Mouse (Mus musculus) liver, embryonic 14.5 days (tissue): ENCODE data around the gene Unk. TPM values are rescaled to one million over a fixed set of nuclear protein-coding genes. Genes with fewer than 3 reads are reported as not detected.

Experiments
- ATAC-seq: fragments of 200-750 bp; cut with Nextera tagmentation; 2 replicates; pipeline ENCODE4 v1.8.0; 2017; ENCODE audit warnings: moderate number of reproducible peaks, mild to moderate bottlenecking, moderate library complexity; ENCODE audit not compliant: insufficient read depth
- DNase-seq, 3 experiments: peaks; one replicate each; pipeline ENCODE4 v3.0.0-alpha.2; 2012 to 2013; ENCODE audit warnings: low read depth in 3 of 3, low spot score in 3 of 3
- H3K27ac ChIP-seq: fragments of 300-500 bp; sonication (generic); 2 replicates; pipeline ENCODE4 v1.5.1; 2014; ENCODE audit warnings: moderate library complexity, mild to moderate bottlenecking, control low read depth, inconsistent platforms
- H3K27me3 ChIP-seq: fragments of 300-500 bp; sonication (generic); 2 replicates; pipeline ENCODE4 v1.6.1; 2014; ENCODE audit warnings: mild to moderate bottlenecking, low read length, moderate library complexity; ENCODE audit not compliant: control insufficient read depth, insufficient read depth
- H3K36me3 ChIP-seq: fragments of 300-500 bp; sonication (generic); replicated peaks from 2 replicates; pipeline ENCODE4 v1.6.1; 2014; ENCODE audit warnings: low read depth; ENCODE audit not compliant: control insufficient read depth, insufficient read depth
- H3K4me1 ChIP-seq, 2 experiments: fragments of 200-500 bp in 1 of 2; fragments of 300-500 bp in 1 of 2; sonication (generic) in 1 of 2; replicated peaks; 2 replicates each; pipeline ENCODE4 v1.6.1; 2012 to 2014; ENCODE audit warnings: antibody characterized with exemption in 1 of 2, inconsistent platforms in 1 of 2, low read length in 1 of 2; ENCODE audit not compliant: control insufficient read depth in 2 of 2, insufficient read depth in 2 of 2
- H3K4me2 ChIP-seq: fragments of 300-500 bp; sonication (generic); 2 replicates; pipeline ENCODE4 v1.6.1; 2014; ENCODE audit warnings: low read depth, mild to moderate bottlenecking, control low read depth, moderate library complexity
- H3K4me3 ChIP-seq, 2 experiments: fragments of 200-500 bp in 1 of 2; fragments of 300-500 bp in 1 of 2; sonication (generic) in 1 of 2; 2 replicates each; pipeline ENCODE4 v1.5.1; 2012 to 2014; ENCODE audit warnings: low read depth in 2 of 2, low read length in 2 of 2, mild to moderate bottlenecking in 2 of 2, control low read depth in 1 of 2, inconsistent platforms in 1 of 2, moderate library complexity in 1 of 2; ENCODE audit not compliant: insufficient read depth in 1 of 2
- H3K9ac ChIP-seq: fragments of 300-500 bp; sonication (generic); replicated peaks from 2 replicates; pipeline ENCODE4 v1.6.1; 2014; ENCODE audit warnings: mild to moderate bottlenecking, control low read depth, moderate library complexity
- H3K9me3 ChIP-seq: fragments of 300-500 bp; sonication (generic); 2 replicates; pipeline ENCODE4 v1.6.1; 2016; ENCODE audit warnings: low read length, mixed read lengths; ENCODE audit not compliant: control insufficient read depth
- CTCF ChIP-seq: IDR thresholded peaks from 2 replicates; pipeline ENCODE4 v1.5.1; 2016; ENCODE audit warnings: antibody characterized with exemption, low read depth, control low read depth
- EP300 ChIP-seq: IDR thresholded peaks from 2 replicates; pipeline ENCODE4 v1.6.1; 2016; ENCODE audit warnings: antibody characterized with exemption, low read depth
- WGBS: fragments of 180-500 bp; shearing (Covaris S2); extraction: QIAGEN DNeasy Blood & Tissue Kit; methylation state at CpG from one replicate; pipeline ENCODE4 v1.1.7; 2014; ENCODE audit not compliant: insufficient replicate concordance; 5-methylcytosine and 5-hydroxymethylcytosine counted together
- polyA plus RNA-seq, 2 experiments: library from polyadenylated mRNA; depleted of rRNA in 1 of 2; stranded (reverse) in 1 of 2; unstranded in 1 of 2; fragments of >200 nt; fragmentation: Nextera tagmentation in 1 of 2; extraction: Ambion mirVana in 1 of 2; gene quantifications; 2 replicates each; pipeline versions ENCODE4 v1.2.1 to v1.2.3; 2012 to 2014

The Unk gene
- polyA plus RNA-seq, 2 experiments, result 6.4 to 12.1 TPM

DNA sequence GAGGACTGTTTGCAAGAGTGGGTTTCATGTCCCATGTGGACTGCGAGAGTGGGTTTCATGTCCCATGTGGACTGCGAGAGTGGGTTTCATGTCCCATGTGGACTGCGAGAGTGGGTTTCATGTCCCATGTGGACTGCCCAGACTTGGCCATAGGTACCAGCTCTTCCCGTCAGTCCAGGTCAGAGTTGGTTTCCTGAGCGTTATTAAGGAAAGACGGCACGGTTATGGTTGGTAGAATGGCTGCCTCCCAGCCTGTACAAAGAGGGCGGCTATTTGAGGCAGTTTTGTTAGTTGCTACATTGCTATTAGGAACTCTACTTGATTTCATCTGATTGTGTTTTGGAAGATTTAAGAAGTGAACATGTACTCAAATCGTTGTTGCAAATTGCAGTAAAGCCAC lies 7.7 kb downstream of the Unk start:
- H3K36me3 ChIP-seq, result peaks cover 24% of the 10 kb centered on the region
- H3K27ac ChIP-seq, result no peak overlapping the region
- WGBS, result 84% methylated on average over 9 of the region's 9 CpGs
- H3K9me3 ChIP-seq, result no peaks in the 10 kb centered on the region
- TF ChIP-seq EP300, result no peak
- no peak for TF ChIP-seq CTCF
- ATAC-seq (no peak), DNase-seq (no peak)
- no peak overlapping the region for H3K9ac ChIP-seq
- no peak overlapping the region for H3K4me3 ChIP-seq
- peaks cover 0 to under 1% of the 10 kb centered on the region in 2 experiments; a peak in 1 of 4 replicates for H3K4me1 ChIP-seq
- H3K27me3 ChIP-seq, result no peaks in the 10 kb centered on the region
- H3K4me2 ChIP-seq, result no peak overlapping the region

DNA sequence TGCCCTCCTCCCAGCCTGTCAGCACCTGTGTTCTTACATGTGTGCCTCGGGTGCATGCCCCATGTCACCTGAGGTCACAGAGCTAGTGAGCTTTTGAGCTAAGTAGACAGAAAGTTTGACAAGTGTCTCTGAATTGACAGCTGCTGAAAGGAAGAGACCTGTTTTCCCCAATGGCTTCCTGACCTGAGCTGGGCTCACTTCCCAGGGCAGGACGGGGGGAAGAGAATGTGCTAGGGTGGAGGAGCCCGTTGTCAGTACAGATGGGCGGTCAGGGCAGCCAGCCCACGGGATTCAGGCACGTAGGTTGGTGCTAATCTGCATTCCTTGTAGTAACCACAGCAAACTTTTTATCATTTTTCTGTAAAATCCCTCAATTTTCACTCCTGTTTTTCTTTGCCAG lies 10.5 kb downstream of the Unk start:
- H3K27ac ChIP-seq, result no peak overlapping the region
- H3K4me3 ChIP-seq, result no peak overlapping the region
- no peak overlapping the region for H3K4me2 ChIP-seq
- H3K27me3 ChIP-seq, result no peaks in the 10 kb centered on the region
- TF ChIP-seq CTCF, result no peak
- no peak for TF ChIP-seq EP300
- no peak overlapping the region for H3K9ac ChIP-seq
- ATAC-seq (no peak), DNase-seq (no peak)
- no peaks in the 10 kb centered on the region for H3K9me3 ChIP-seq
- 0 out of 4 replicates have a peak, but pooled peaks cover 0 to 2% of the 10 kb centered on the region in 2 experiments for H3K4me1 ChIP-seq
- peaks cover 27% of the 10 kb centered on the region for H3K36me3 ChIP-seq
- WGBS, result 83% methylated on average over 6 of the region's 6 CpGs

DNA sequence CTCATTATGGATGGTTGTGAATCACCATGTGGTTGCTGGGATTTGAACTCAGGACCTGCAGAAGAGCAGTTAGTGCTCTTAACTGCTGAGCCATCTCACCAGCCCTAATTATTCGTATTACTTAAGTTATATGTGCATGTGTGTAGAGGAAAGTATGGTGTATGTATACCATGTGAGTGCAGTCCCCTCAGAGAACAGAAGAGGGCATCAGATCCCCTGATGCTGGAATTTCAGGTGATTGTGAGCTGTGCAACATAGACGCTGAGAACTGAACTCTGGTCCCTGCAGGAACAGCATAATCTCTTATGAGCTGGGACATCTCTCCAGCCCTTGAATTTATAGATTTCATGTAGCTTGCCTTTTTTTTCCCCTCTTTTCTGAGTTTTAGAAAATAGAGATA lies 11.7 kb downstream of the Unk start:
- ATAC-seq (no peak), DNase-seq (no peak)
- H3K4me2 ChIP-seq, result no peak overlapping the region
- WGBS, result 90% methylated on average over 2 of the region's 2 CpGs
- H3K36me3 ChIP-seq, result peaks cover 32% of the 10 kb centered on the region
- H3K27me3 ChIP-seq, result no peaks in the 10 kb centered on the region
- 0 out of 4 replicates have a peak, but pooled peaks cover 0 to 2% of the 10 kb centered on the region in 2 experiments for H3K4me1 ChIP-seq
- H3K4me3 ChIP-seq, result no peak overlapping the region
- no peak overlapping the region for H3K9ac ChIP-seq
- no peak overlapping the region for H3K27ac ChIP-seq
- H3K9me3 ChIP-seq, result no peaks in the 10 kb centered on the region
- TF ChIP-seq CTCF (peak; percentile 13; the same call in 1 of the 2 replicates), EP300 (no peak)

DNA sequence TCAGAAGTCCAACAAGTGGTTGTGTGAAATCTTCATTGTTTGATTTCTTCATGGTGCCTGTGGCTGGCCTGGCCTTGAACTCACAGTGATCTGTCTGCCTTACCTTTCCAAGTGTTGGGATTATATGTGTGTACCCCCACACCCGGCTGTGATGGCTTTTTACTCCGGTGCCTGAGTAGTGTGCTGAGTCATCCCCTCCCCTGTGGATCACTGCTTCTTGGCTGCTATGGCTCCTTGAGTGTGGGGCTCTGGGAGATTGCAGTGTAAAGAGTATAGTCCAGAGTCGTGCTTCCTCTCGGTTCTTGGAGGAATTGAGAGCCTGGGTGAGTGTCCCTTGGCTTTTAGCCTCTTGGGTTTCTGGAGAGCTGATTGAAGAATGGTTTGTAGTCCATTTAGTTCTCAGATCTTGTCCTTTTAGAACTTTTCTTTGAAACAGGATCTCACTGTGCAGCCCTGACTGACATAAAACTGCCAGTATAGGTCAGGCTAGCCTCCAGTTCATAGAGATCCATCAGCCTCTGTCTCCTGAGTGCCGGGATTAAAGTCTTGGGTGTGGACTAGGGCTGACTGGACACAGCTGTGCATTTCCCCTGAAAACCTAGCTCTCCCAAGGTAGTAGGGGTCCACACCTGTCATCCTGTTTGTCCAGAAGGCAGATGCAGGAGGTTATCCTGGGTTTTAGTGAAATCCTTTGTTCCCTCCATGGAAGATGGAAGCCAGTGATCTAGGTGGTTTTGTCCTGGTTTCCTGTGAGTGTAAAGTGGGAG lies 12.4 kb downstream of the Unk start:
- H3K27ac ChIP-seq, result no peak overlapping the region
- peaks cover 35% of the 10 kb centered on the region for H3K36me3 ChIP-seq
- no peak for DNase-seq
- no peak overlapping the region for H3K9ac ChIP-seq
- H3K27me3 ChIP-seq, result no peaks in the 10 kb centered on the region
- H3K4me2 ChIP-seq, result no peak overlapping the region
- H3K4me1 ChIP-seq, result 0 out of 4 replicates have a peak, but pooled peaks cover 0 to 2% of the 10 kb centered on the region in 2 experiments
- TF ChIP-seq CTCF (no peak), EP300 (no peak)
- no peak for ATAC-seq
- WGBS, result 58% methylated on average over 5 of the region's 5 CpGs
- no peak overlapping the region for H3K4me3 ChIP-seq
- H3K9me3 ChIP-seq, result no peaks in the 10 kb centered on the region

DNA sequence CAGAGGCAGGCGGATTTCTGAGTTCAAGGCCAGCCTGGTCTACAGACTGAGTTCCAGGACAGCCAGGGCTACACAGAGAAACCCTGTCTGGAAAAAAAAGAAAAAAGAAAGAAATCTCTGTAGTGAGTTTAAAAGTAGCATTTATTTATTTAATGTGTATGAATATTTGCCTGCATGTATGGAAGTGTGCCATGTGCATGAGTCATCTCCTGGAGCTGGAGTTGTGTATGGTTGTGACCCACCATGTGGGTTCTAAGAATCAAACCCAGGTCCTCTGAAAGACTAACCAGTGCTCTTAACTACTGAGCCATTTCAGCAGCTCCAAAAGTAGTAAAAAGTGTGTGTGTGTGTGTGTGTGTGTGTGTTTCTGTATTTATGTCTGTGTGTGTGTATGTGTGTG lies 13.2 kb downstream of the Unk start:
- WGBS, result 79% methylated on average over 1 of the region's 1 CpGs
- Histone ChIP-seq H3K4me2 (no peak overlapping the region), H3K27ac (no peak overlapping the region), H3K9me3 (no peaks in the 10 kb centered on the region), H3K4me1 (0 out of 4 replicates have a peak, but pooled peaks cover 0 to 2% of the 10 kb centered on the region in 2 experiments), H3K9ac (no peak overlapping the region), H3K36me3 (peaks cover 37% of the 10 kb centered on the region), H3K27me3 (no peaks in the 10 kb centered on the region), H3K4me3 (no peak overlapping the region)
- DNase-seq (no peak), ATAC-seq (no peak)
- TF ChIP-seq EP300, result no peak
- no peak for TF ChIP-seq CTCF
